Mouse (Mus musculus): ENCODE measurements at regions not wholly inside any gene's neighbourhood (a gene's known extent, or its start where the extent isn't known, plus 50 kb on each side); places are given as distances from the start of the nearest gene placed in this dataset.

GRCm38 (mm10) chr10:118765544-118766441 lies 104.2 kb downstream of the Dyrk2 start:
- H3K4me3 ChIP-seq, result no peak overlapping the region
- ATAC-seq (ENCODE audit: insufficient number of reproducible peaks, low FRiP score), result no peak
- peaks cover 34% of the 10 kb centered on the region for H3K4me1 ChIP-seq (replicated peaks)
- no peaks in the 10 kb centered on the region for H3K27me3 ChIP-seq (replicated peaks)
- H3K27ac ChIP-seq (ENCODE audit: poor library complexity, severe bottlenecking), result peak overlapping the region; percentile 33; the same call in 1 of the 2 replicates
- WGBS, result 22% methylated on average over 14 of the region's 14 CpGs
- no peaks in the 10 kb centered on the region for H3K9me3 ChIP-seq (replicated peaks)
- H3K36me3 ChIP-seq, result no peaks in the 10 kb centered on the region
- H3K9ac ChIP-seq, result no peak overlapping the region; the same call in 1 of the 2 replicates
- H3K4me2 ChIP-seq, result 0 out of 2 replicates have a peak overlapping the region, but pooled peaks have one; percentile 3

GRCm38 (mm10) chr10:118766826-118767225 lies 103.2 kb downstream of the Dyrk2 start:
- Histone ChIP-seq H3K4me2 (no peak overlapping the region), H3K27me3 (replicated peaks) (no peaks in the 10 kb centered on the region), H3K4me1 (replicated peaks) (peaks cover 26% of the 10 kb centered on the region), H3K9ac (no peak overlapping the region), H3K27ac (ENCODE audit: poor library complexity, severe bottlenecking) (0 out of 2 replicates have a peak overlapping the region, but pooled peaks have one; percentile 48), H3K9me3 (replicated peaks) (no peaks in the 10 kb centered on the region), H3K36me3 (no peaks in the 10 kb centered on the region), H3K4me3 (no peak overlapping the region)
- WGBS, result 64% methylated on average over 7 of the region's 7 CpGs
- ATAC-seq (ENCODE audit: insufficient number of reproducible peaks, low FRiP score), result no peak

- Histone ChIP-seq H3K4me2 (no peak overlapping the region), H3K36me3 (no peaks in the 10 kb centered on the region), H3K9me3 (replicated peaks) (no peaks in the 10 kb centered on the region), H3K27me3 (replicated peaks) (no peaks in the 10 kb centered on the region), H3K9ac (no peak overlapping the region), H3K4me3 (no peak overlapping the region), H3K4me1 (replicated peaks) (peaks cover 23% of the 10 kb centered on the region), H3K27ac (ENCODE audit: poor library complexity, severe bottlenecking) (no peak overlapping the region)
- whole genome bisulfite sequencing, result 82% methylated on average over 4 of the region's 4 CpGs
- no peak for ATAC-seq (ENCODE audit: insufficient number of reproducible peaks, low FRiP score)
Observed at GRCm38 (mm10) chr10:118769751-118770150, 100.3 kb downstream of the Dyrk2 start.

GRCm38 (mm10) chr10:118778656-118779055 lies 91.4 kb downstream of the Dyrk2 start:
- H3K36me3 ChIP-seq, result no peaks in the 10 kb centered on the region
- 92% methylated on average over 10 of the region's 10 CpGs for WGBS
- H3K4me1 ChIP-seq (replicated peaks), result peaks cover 9% of the 10 kb centered on the region
- no peak overlapping the region for H3K27ac ChIP-seq (ENCODE audit: poor library complexity, severe bottlenecking)
- no peak overlapping the region for H3K4me2 ChIP-seq
- no peak overlapping the region for H3K9ac ChIP-seq
- no peaks in the 10 kb centered on the region for H3K27me3 ChIP-seq (replicated peaks)
- H3K9me3 ChIP-seq (replicated peaks), result no peaks in the 10 kb centered on the region
- no peak overlapping the region for H3K4me3 ChIP-seq
- no peak for ATAC-seq (ENCODE audit: insufficient number of reproducible peaks, low FRiP score)

GRCm38 (mm10) chr10:118780831-118781569 lies 89.0 kb downstream of the Dyrk2 start:
- H3K4me2 ChIP-seq, result no peak overlapping the region
- H3K27ac ChIP-seq (ENCODE audit: poor library complexity, severe bottlenecking), result no peak overlapping the region
- H3K9me3 ChIP-seq (replicated peaks), result no peaks in the 10 kb centered on the region
- no peak overlapping the region for H3K9ac ChIP-seq
- no peaks in the 10 kb centered on the region for H3K27me3 ChIP-seq (replicated peaks)
- 85% methylated on average over 10 of the region's 10 CpGs for WGBS
- peaks cover 13% of the 10 kb centered on the region for H3K4me1 ChIP-seq (replicated peaks)
- no peak for ATAC-seq (ENCODE audit: insufficient number of reproducible peaks, low FRiP score)
- no peaks in the 10 kb centered on the region for H3K36me3 ChIP-seq
- no peak overlapping the region for H3K4me3 ChIP-seq

- Histone ChIP-seq H3K4me1 (replicated peaks) (peaks cover 20% of the 10 kb centered on the region), H3K9me3 (replicated peaks) (no peaks in the 10 kb centered on the region), H3K36me3 (no peaks in the 10 kb centered on the region), H3K4me2 (no peak overlapping the region), H3K27me3 (replicated peaks) (no peaks in the 10 kb centered on the region), H3K9ac (no peak overlapping the region), H3K27ac (ENCODE audit: poor library complexity, severe bottlenecking) (no peak overlapping the region), H3K4me3 (no peak overlapping the region)
- ATAC-seq (ENCODE audit: insufficient number of reproducible peaks, low FRiP score), result no peak
- 67% methylated on average over 10 of the region's 10 CpGs for WGBS
Observed at GRCm38 (mm10) chr10:118781811-118782232, 88.2 kb downstream of the Dyrk2 start.

- H3K4me1 ChIP-seq (replicated peaks), result peaks cover 20% of the 10 kb centered on the region
- no peak; the same call in 1 of the 2 replicates for ATAC-seq (ENCODE audit: insufficient number of reproducible peaks, low FRiP score)
- H3K36me3 ChIP-seq, result no peaks in the 10 kb centered on the region
- H3K9ac ChIP-seq, result no peak overlapping the region
- H3K27me3 ChIP-seq (replicated peaks), result no peaks in the 10 kb centered on the region
- no peaks in the 10 kb centered on the region for H3K9me3 ChIP-seq (replicated peaks)
- no peak overlapping the region for H3K4me3 ChIP-seq
- H3K4me2 ChIP-seq, result no peak overlapping the region
- 61% methylated on average over 6 of the region's 6 CpGs for WGBS
- no peak overlapping the region for H3K27ac ChIP-seq (ENCODE audit: poor library complexity, severe bottlenecking)
Observed at GRCm38 (mm10) chr10:118782646-118783045, 87.4 kb downstream of the Dyrk2 start.

GRCm38 (mm10) chr10:118787280-118787690 lies 82.7 kb downstream of the Dyrk2 start:
- no peak for ATAC-seq (ENCODE audit: insufficient number of reproducible peaks, low FRiP score)
- Histone ChIP-seq H3K9me3 (replicated peaks) (no peaks in the 10 kb centered on the region), H3K36me3 (no peaks in the 10 kb centered on the region), H3K4me1 (replicated peaks) (peaks cover 18% of the 10 kb centered on the region), H3K4me3 (no peak overlapping the region), H3K9ac (no peak overlapping the region), H3K27me3 (replicated peaks) (no peaks in the 10 kb centered on the region), H3K27ac (ENCODE audit: poor library complexity, severe bottlenecking) (no peak overlapping the region), H3K4me2 (no peak overlapping the region)
- WGBS, result 87% methylated on average over 8 of the region's 8 CpGs

GRCm38 (mm10) chr10:118792352-118793100 lies 77.5 kb downstream of the Dyrk2 start:
- Histone ChIP-seq H3K4me1 (replicated peaks) (peaks cover 20% of the 10 kb centered on the region), H3K36me3 (no peaks in the 10 kb centered on the region), H3K4me3 (no peak overlapping the region), H3K27me3 (replicated peaks) (no peaks in the 10 kb centered on the region), H3K27ac (ENCODE audit: poor library complexity, severe bottlenecking) (no peak overlapping the region), H3K4me2 (no peak overlapping the region), H3K9ac (no peak overlapping the region), H3K9me3 (replicated peaks) (no peaks in the 10 kb centered on the region)
- WGBS, result 58% methylated on average over 15 of the region's 15 CpGs
- peak; percentile 42; the same call in 1 of the 2 replicates for ATAC-seq (ENCODE audit: insufficient number of reproducible peaks, low FRiP score)

- Histone ChIP-seq H3K27me3 (replicated peaks) (no peaks in the 10 kb centered on the region), H3K4me2 (no peak overlapping the region), H3K9ac (no peak overlapping the region), H3K36me3 (no peaks in the 10 kb centered on the region), H3K4me3 (no peak overlapping the region), H3K9me3 (replicated peaks) (no peaks in the 10 kb centered on the region), H3K27ac (ENCODE audit: poor library complexity, severe bottlenecking) (no peak overlapping the region), H3K4me1 (replicated peaks) (peaks cover 20% of the 10 kb centered on the region)
- no peak for ATAC-seq (ENCODE audit: insufficient number of reproducible peaks, low FRiP score)
- 91% methylated on average over 2 of the region's 2 CpGs for WGBS
Observed at GRCm38 (mm10) chr10:118793794-118794193, 76.2 kb downstream of the Dyrk2 start.

Measured in heart, embryonic 12.5 days (tissue).